In genomic region chr1:126652085-126652484, GRCm38 (mm10) we compare ENCODE assay signal across 16 mouse cellular contexts.
"Had no signal": no experiment of that assay in that cellular context is flagged by ENCODE, and none has a peak within 500 bp of the region (broad histone marks: within the 10 kb centered on the region; RNA-seq: fewer than 3 reads in every experiment).

No protein-coding gene starts in this region.

- ATAC-seq: midbrain, embryonic 16.5 days had no signal

- H3K36me3 ChIP-seq: limb, embryonic 12.5 days; lung, embryonic 15.5 days; midbrain, embryonic 12.5 days; stomach, embryonic 15.5 days had no signal

- H3K4me2 ChIP-seq: limb, embryonic 12.5 days; lung, embryonic 15.5 days; midbrain, embryonic 12.5 days; stomach, embryonic 15.5 days had no signal

- H3K9me3 ChIP-seq: limb, embryonic 12.5 days; lung, embryonic 15.5 days; megakaryocyte, embryonic 14.5 days; midbrain, embryonic 12.5 days; stomach, embryonic 15.5 days had no signal

- H3K27me3 ChIP-seq: limb, embryonic 12.5 days; lung, embryonic 15.5 days; megakaryocyte, embryonic 14.5 days; midbrain, embryonic 12.5 days; stomach, embryonic 15.5 days had no signal

- H3K4me3 ChIP-seq: limb, embryonic 12.5 days; lung, embryonic 15.5 days; megakaryocyte, embryonic 14.5 days; midbrain, embryonic 12.5 days; stomach, embryonic 15.5 days had no signal

- DNase-seq: kidney, adult 11 months; kidney, adult 9 months; kidney, postnatal 36 days; lung, postnatal 14 days; right cerebral cortex, adult 18-20 months; right cerebral cortex, postnatal 25 days; thymus, adult 2 months; thymus, postnatal 25 days had no signal

- H3K9ac ChIP-seq: limb, embryonic 12.5 days; lung, embryonic 15.5 days; midbrain, embryonic 12.5 days; stomach, embryonic 15.5 days had no signal

- H3K27ac ChIP-seq: kidney, postnatal 0 days; limb, embryonic 12.5 days; lung, embryonic 15.5 days; macrophage; midbrain, embryonic 12.5 days; stomach, embryonic 15.5 days had no signal

- H3K4me1 ChIP-seq: limb, embryonic 12.5 days; lung, embryonic 15.5 days; megakaryocyte, embryonic 14.5 days; midbrain, embryonic 12.5 days; stomach, embryonic 15.5 days had no signal
